Mouse (Mus musculus) spleen, adult 2 months (tissue): ENCODE measurements around the gene Rpl27a. TPM values are rescaled to one million over a fixed set of nuclear protein-coding genes. Genes with fewer than 3 reads are reported as not detected.

Experiments used
- DNase-seq, 2 experiments: peaks; one replicate each; pipeline versions ENCODE4 v3.0.0 to v3.0.0-alpha.2; 2012 to 2021; ENCODE audit warnings: low spot score in 2 of 2, low read depth in 1 of 2
- H3K27ac ChIP-seq: fragments of 200-500 bp; 2 replicates; pipeline ENCODE4 v1.5.1; 2012; ENCODE audit warnings: low read length, inconsistent platforms; ENCODE audit not compliant: insufficient read depth
- H3K27me3 ChIP-seq: fragments of 200-500 bp; 2 replicates; pipeline ENCODE4 v1.6.1; 2012; ENCODE audit warnings: mild to moderate bottlenecking, moderate library complexity, low read length, inconsistent platforms; ENCODE audit not compliant: control insufficient read depth, insufficient read depth
- H3K36me3 ChIP-seq: fragments of 200-500 bp; 2 replicates; pipeline ENCODE4 v1.6.1; 2012; ENCODE audit warnings: mild to moderate bottlenecking, low read length, inconsistent platforms; ENCODE audit not compliant: control insufficient read depth, insufficient read depth
- H3K4me1 ChIP-seq: fragments of 200-500 bp; 2 replicates; pipeline ENCODE4 v1.6.1; 2011; ENCODE audit warnings: inconsistent platforms; ENCODE audit not compliant: control insufficient read depth, insufficient read depth, insufficient read length
- H3K4me3 ChIP-seq: fragments of 200-500 bp; 2 replicates; pipeline ENCODE4 v1.5.1; 2011; ENCODE audit warnings: mild to moderate bottlenecking, inconsistent platforms; ENCODE audit not compliant: insufficient read depth, insufficient read length; ENCODE audit errors: extremely low read depth
- CTCF ChIP-seq: fragments of 200-500 bp; IDR thresholded peaks from 2 replicates; pipeline ENCODE4 v1.5.1; 2011; ENCODE audit warnings: mild to moderate bottlenecking, inconsistent platforms; ENCODE audit not compliant: insufficient read depth, insufficient read length, insufficient replicate concordance; ENCODE audit errors: extremely low read depth
- POLR2A ChIP-seq: fragments of 200-500 bp; IDR thresholded peaks from 2 replicates; pipeline ENCODE4 v1.6.1; 2011; ENCODE audit warnings: low read depth, low read length, inconsistent platforms
- WGBS: fragments of 180-500 bp; shearing (Covaris S2); methylation state at CpG from one replicate; pipeline ENCODE4 v1.1.7; 2018; 5-methylcytosine and 5-hydroxymethylcytosine counted together
- polyA plus RNA-seq: library from polyadenylated mRNA; depleted of rRNA; stranded (reverse); fragments of >200 nt; gene quantifications from 2 replicates; pipeline ENCODE4 v1.2.3, GENCODE M21; 2012; rRNA removed

Rpl27a gene
- polyA plus RNA-seq = 448 and 545 TPM in 2 replicates

DNA sequence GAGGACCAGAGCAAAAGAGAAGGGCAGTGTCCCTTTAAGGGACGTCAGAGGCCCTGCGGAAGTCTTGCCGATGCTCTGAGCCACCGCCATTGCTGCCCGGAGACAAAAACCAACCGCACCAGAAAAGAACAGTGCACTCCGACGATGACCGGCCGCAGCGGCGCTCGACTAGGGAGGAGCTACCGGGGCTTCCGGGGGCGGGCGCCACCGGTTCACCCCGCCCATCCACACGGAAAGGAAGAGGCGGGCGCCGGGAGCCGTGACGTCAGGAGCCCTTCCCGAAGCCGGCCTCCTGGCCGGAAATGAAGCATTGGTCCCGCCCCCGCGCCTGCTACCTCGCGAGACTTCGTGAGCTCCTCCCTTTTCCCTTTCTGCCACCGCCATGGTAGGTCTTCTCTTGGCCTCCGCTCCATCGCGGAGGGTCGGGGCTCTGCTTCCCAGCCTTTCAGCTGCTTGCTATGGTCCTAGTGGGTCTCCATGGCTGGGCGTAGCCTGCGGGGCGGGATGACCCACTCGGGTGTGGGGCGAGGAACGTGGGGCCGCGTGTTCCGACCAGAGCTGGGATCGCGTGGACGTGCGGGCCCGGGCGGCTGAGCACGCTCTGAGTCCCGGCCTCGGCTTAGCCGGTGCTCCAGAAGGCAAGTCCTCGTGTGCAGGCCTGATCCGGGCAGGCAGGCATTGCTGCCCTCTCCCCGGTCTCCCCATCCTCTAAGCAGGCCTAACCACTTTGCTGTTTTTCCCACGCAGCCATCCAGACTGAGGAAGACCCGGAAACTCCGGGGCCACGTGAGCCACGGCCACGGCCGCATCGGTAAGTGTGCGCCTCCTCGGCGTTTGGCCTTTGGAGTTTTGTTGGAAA lies at the start of gene Rpl27a:
TSS of gene Rpl27a (plus strand) at position 310 of the 859 bp plus-strand sequence.
- Histone ChIP-seq H3K27me3 (no peaks in the 10 kb centered on the region), H3K4me1 (no peaks in the 10 kb centered on the region; the same call in 1 of the 2 replicates), H3K4me3 (peak within 1 kb of the TSS; percentile 97), H3K36me3 (peaks cover 26% of the 10 kb centered on the region), H3K27ac (peak within 1 kb of the TSS; percentile 92)
- peak; percentile 94 to 98 for DNase-seq
- WGBS = under 1% methylated on average over 71 of the region's 72 CpGs
- peak; percentile 88 for TF ChIP-seq POLR2A
- no peak for TF ChIP-seq CTCF

DNA sequence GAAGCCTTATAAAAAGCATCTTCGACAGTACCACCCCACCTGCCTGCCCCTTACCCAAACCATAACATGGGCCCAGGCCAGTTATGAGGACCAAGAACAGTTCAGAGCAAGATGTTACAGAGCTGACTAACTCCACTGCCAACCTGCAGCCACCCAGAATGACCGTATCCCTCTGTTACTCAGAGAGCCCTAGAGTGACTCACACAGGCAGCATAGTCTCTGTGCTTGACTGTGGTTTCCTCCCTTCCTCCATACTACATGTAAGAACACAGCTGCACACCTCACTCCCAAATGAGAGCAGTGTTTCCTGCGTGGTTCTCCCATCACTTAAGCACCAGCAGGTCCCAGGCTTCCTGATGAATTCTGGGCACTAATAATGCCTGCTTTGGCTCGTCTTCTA lies 48.2 kb upstream of the Rpl27a start:
- no peaks in the 10 kb centered on the region for H3K36me3 ChIP-seq
- TF ChIP-seq POLR2A = no peak
- no peak for TF ChIP-seq CTCF
- no peak overlapping the region for H3K4me3 ChIP-seq
- H3K4me1 ChIP-seq = no peaks in the 10 kb centered on the region
- 43% methylated on average over 4 of the region's 4 CpGs for WGBS
- DNase-seq = no peak
- H3K27me3 ChIP-seq = no peaks in the 10 kb centered on the region
- H3K27ac ChIP-seq = no peak overlapping the region

DNA sequence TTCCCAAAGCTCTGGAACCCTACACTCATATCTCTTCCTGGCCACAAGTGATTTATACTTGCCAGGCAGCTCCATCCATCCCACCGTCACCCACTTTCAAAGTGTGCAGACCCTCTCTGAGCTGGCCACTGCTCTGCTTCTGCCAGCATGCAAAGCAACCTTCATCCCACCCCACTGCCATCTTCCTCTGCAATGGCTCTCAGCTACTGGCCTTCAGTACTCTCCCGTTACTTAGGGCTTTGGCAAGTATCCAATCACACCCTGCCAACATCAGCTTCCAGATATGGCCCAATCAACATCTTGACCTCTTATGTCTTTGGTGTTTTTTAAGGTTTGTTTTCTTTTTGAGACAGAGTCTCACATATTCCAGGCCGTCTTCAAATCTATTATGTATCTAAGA lies 41.0 kb upstream of the Rpl27a start:
- Histone ChIP-seq H3K27ac (no peak overlapping the region), H3K4me1 (no peaks in the 10 kb centered on the region), H3K4me3 (no peak overlapping the region), H3K36me3 (no peaks in the 10 kb centered on the region), H3K27me3 (no peaks in the 10 kb centered on the region)
- TF ChIP-seq CTCF (no peak), POLR2A (no peak)
- WGBS = 86% methylated on average over 3 of the region's 3 CpGs
- no peak for DNase-seq

DNA sequence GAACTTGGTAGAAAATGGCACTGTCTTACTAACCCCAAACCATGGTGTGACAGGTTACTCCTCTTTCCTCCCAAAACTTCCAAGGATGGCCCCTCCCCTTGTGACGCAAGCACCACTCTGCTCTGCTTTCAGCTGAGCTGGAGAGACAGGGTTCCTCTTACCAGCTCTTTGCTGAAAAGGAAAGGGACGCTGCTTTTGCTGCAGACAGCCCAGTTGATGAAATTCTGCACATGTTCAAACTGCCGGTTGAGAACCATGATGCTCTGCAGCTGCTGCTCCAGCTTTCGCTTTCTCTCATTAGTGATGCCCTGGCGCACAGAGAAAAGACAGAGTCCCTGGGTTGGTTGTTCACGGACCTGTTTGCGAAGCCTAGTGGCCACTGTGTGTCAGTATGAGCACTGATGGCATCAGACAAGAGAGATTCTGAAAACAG lies 38.2 kb upstream of the Rpl27a start:
- H3K4me3 ChIP-seq = no peak overlapping the region
- no peak for DNase-seq
- no peaks in the 10 kb centered on the region for H3K36me3 ChIP-seq
- no peaks in the 10 kb centered on the region for H3K4me1 ChIP-seq
- no peak overlapping the region for H3K27ac ChIP-seq
- TF ChIP-seq CTCF (no peak), POLR2A (no peak)
- H3K27me3 ChIP-seq = no peaks in the 10 kb centered on the region
- WGBS = 44% methylated on average over 7 of the region's 7 CpGs

DNA sequence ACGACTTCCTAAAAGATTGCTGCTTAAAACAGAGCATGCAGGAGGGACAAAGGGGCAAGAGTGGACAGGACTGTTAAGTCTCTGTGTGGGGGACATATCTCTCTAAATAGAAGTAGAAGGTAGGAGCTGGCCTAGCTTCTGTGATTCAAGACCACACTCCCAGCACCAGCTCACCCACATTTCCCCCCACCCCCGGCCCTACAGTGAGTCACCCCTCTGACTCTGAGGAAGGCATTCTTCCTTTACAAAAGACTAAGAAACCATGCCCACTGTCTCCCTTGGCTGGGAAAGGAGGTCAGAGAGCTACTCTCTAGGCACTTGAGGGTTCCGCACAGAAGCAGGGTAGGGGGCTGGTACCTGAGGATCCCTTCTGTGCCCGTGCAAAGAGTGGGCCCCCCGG lies 34.7 kb upstream of the Rpl27a start:
- no peaks in the 10 kb centered on the region for H3K36me3 ChIP-seq
- H3K4me3 ChIP-seq = no peak overlapping the region
- no peak for TF ChIP-seq CTCF
- TF ChIP-seq POLR2A = no peak
- H3K27ac ChIP-seq = no peak overlapping the region
- WGBS = 63% methylated on average over 5 of the region's 5 CpGs
- no peaks in the 10 kb centered on the region for H3K27me3 ChIP-seq
- no peaks in the 10 kb centered on the region for H3K4me1 ChIP-seq
- no peak for DNase-seq

DNA sequence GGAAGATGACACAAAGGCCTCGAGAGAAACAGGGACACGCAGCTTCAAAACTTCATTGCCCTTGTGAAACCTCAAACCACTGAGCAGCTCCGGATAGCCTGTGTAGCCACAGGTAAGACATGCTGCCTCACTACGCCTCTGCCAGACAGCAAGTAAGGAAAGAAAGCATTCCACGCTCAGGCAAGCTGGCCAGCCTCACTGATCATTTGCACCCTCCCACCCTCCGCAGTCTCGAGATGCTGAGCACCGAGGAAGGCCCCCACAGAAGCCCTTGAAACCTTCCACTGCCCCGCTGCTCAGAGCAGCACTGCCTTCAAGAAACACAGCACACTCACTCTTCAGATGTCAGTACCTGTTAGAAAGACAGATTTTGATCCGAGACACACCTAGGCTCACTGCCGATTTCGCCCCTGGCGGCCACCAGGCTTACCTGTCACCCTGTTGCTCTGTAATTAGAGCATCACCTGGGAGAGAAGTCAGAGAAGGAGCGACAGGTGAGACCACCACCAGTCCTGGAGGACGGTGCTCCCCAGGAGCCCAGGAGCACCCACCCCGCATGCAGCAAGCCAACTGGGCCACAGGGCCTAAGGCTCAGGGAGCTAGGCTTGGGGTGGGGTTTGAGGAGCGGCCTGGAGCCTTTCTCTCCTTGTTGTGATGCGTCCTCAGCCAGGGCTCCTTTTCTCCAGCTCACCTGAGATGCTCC lies 26.2 kb upstream of the Rpl27a start:
- H3K4me1 ChIP-seq = no peaks in the 10 kb centered on the region
- TF ChIP-seq CTCF (no peak), POLR2A (no peak)
- H3K4me3 ChIP-seq = no peak overlapping the region
- no peak for DNase-seq
- H3K36me3 ChIP-seq = no peaks in the 10 kb centered on the region
- 87% methylated on average over 18 of the region's 18 CpGs for WGBS
- H3K27ac ChIP-seq = no peak overlapping the region
- no peaks in the 10 kb centered on the region for H3K27me3 ChIP-seq
